Mouse (Mus musculus) midbrain, embryonic 11.5 days (tissue): ENCODE measurements at regions not wholly inside any gene's neighbourhood (a gene's known extent, or its start where the extent isn't known, plus 50 kb on each side); places are given as distances from the start of the nearest gene placed in this dataset.

Experiments
- ATAC-seq: fragments of 200-750 bp; cut with Nextera tagmentation; 2 replicates; pipeline ENCODE4 v1.8.0; 2017; ENCODE audit warnings: moderate TSS enrichment, moderate library complexity; ENCODE audit not compliant: low FRiP score
- DNase-seq: peaks from one replicate; pipeline ENCODE4 v3.0.0; 2015; ENCODE audit warnings: low spot score; ENCODE audit errors: missing footprints
- H3K27ac ChIP-seq: fragments of 300-500 bp; sonication (generic); 2 replicates; pipeline ENCODE4 v1.5.1; 2014; ENCODE audit warnings: low read depth, low read length
- H3K27me3 ChIP-seq: fragments of 300-500 bp; sonication (generic); 2 replicates; pipeline ENCODE4 v1.6.1; 2014; ENCODE audit warnings: mild to moderate bottlenecking, low read length, moderate library complexity, mixed read lengths; ENCODE audit not compliant: control insufficient read depth, insufficient read depth
- H3K36me3 ChIP-seq: fragments of 300-500 bp; sonication (generic); 2 replicates; pipeline ENCODE4 v1.6.1; 2014; ENCODE audit warnings: mild to moderate bottlenecking, low read length, moderate library complexity, mixed read lengths; ENCODE audit not compliant: control insufficient read depth, insufficient read depth
- H3K4me1 ChIP-seq: fragments of 300-500 bp; sonication (generic); 2 replicates; pipeline ENCODE4 v1.6.1; 2014; ENCODE audit warnings: low read length; ENCODE audit not compliant: control insufficient read depth, insufficient read depth
- H3K4me2 ChIP-seq: fragments of 300-500 bp; sonication (generic); 2 replicates; pipeline ENCODE4 v1.6.1; 2014; ENCODE audit warnings: mild to moderate bottlenecking, moderate library complexity
- H3K4me3 ChIP-seq: fragments of 300-500 bp; sonication (generic); 2 replicates; pipeline ENCODE4 v1.5.1; 2014; ENCODE audit warnings: low read depth, low read length
- H3K9ac ChIP-seq: fragments of 300-500 bp; sonication (generic); 2 replicates; pipeline ENCODE4 v1.6.1; 2014; ENCODE audit warnings: low read length
- H3K9me3 ChIP-seq: fragments of 300-500 bp; sonication (generic); 2 replicates; pipeline ENCODE4 v1.6.1; 2016; ENCODE audit warnings: low read length; ENCODE audit not compliant: control insufficient read depth
- WGBS: fragments of 180-500 bp; shearing (Covaris S2); extraction: QIAGEN DNeasy Blood & Tissue Kit; methylation state at CpG from one replicate; pipeline ENCODE4 v1.1.7; 2014; 5-methylcytosine and 5-hydroxymethylcytosine counted together

DNA sequence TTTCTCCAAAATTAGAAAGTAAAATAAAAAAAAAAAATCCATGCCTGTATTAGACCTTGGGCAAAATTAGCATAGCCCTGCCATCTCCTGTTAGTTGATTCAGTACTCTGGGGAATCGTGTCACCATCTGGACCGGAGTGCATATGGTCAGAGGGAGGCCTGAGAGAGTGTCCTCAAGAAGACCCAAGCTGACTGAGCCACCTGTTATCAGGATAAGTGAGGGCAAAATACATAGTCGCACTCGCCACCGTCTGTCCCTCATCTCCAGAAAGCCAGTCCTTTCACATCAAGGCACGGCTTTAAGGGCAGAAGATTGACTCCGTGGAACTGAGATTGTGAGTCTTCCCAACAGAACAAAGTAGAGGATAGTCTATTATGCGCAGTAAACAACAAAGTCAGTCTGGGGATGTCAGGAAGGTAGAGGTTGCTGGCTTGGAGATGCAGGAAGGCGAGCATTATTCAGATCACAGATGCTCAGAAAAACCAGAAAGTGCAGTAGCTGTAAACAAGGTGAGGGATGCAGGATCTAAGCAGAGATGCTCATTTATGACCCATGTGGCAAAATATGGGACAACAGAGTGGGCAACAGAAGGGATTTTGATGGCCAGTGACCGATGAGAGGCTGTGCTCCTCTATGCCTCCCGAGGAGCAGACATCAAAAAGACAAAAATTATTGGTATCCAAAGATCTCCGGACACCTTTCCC, 88.8 kb upstream of the Trhde start:
- Histone ChIP-seq H3K9me3 (no peaks in the 10 kb centered on the region), H3K9ac (no peak overlapping the region), H3K4me1 (no peaks in the 10 kb centered on the region), H3K4me3 (no peak overlapping the region), H3K36me3 (no peaks in the 10 kb centered on the region), H3K4me2 (no peak overlapping the region), H3K27me3 (no peaks in the 10 kb centered on the region), H3K27ac (no peak overlapping the region)
- WGBS, result 83% methylated on average over 12 of the region's 12 CpGs
- peak; percentile 51 for DNase-seq
- ATAC-seq, result 0 out of 2 replicates have a peak, but pooled peaks have one; percentile 52

DNA sequence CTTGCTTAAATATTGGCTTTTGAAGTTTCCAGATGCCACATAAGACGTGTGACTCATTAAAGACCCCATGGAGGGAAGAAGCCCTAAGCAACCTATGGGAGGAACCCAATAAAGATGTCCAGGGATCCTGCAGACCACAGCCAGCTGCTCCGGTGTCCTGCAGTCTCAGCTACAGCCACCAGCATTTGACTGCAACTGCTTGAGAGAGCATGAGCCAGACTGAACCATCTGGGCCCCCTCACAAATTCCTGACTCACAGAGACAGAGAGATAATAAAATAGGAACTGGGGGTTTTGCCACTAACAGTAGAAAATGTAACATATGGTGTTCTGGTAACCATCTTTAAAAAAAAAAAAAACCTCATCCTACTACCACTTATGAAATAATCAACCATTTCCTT, 69.1 kb upstream of the Trhde start:
- no peak overlapping the region for H3K4me2 ChIP-seq
- no peaks in the 10 kb centered on the region for H3K36me3 ChIP-seq
- H3K9ac ChIP-seq, result no peak overlapping the region
- ATAC-seq (no peak), DNase-seq (no peak)
- H3K4me3 ChIP-seq, result no peak overlapping the region
- H3K9me3 ChIP-seq, result no peaks in the 10 kb centered on the region
- no peak overlapping the region for H3K27ac ChIP-seq
- 75% methylated on average over 2 of the region's 2 CpGs for WGBS
- no peaks in the 10 kb centered on the region for H3K4me1 ChIP-seq
- no peaks in the 10 kb centered on the region for H3K27me3 ChIP-seq

DNA sequence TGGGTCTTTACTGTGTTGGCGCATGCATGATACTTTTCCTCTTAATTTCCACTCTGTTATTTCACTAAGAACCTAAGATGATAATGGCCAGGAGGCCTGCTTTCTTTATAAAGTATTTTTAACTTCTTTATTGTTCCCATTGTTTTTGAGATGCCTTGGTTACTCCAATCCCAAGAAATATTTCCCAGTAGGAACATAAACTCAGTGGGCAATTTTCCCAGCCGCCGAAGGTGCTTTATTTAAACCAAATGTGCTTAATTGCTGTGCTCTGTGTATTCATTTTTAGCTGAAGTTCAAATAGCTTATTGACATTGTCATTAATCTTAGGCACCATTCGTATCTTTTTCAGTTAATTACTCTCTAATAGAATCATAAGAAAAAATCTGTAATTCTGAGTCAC, 55.1 kb upstream of the Trhde start:
- Histone ChIP-seq H3K36me3 (no peaks in the 10 kb centered on the region), H3K4me3 (no peak overlapping the region)
- 87% methylated on average over 4 of the region's 4 CpGs for WGBS

DNA sequence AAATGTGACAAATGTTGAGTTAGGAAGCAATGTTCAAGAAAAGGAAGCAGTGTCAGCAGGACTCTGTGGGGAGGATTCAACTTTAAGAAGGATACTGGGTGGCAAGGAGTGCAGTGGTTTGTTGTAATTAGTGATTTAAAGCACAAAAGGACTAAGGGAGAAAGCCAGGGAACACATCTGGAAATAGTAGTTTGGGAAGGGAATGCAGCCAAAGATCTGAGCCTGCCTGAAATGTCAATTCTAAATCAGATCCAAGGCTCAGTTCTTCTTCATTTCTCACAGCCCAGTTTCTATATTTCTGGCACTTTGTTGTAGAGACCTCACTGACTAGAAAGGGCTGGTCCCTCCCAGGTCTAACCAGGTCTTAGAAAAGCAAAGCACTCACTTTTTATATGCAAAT, 50.6 kb upstream of the Trhde start:
- Histone ChIP-seq H3K4me1 (no peaks in the 10 kb centered on the region), H3K36me3 (no peaks in the 10 kb centered on the region), H3K4me3 (no peak overlapping the region), H3K9me3 (no peaks in the 10 kb centered on the region), H3K9ac (no peak overlapping the region), H3K4me2 (no peak overlapping the region), H3K27ac (no peak overlapping the region), H3K27me3 (no peaks in the 10 kb centered on the region)
- no peak for DNase-seq
- ATAC-seq, result no peak

More for the DNA sequence above, 55.1 kb upstream of the Trhde start:
- no peak overlapping the region for H3K9ac ChIP-seq
- no peaks in the 10 kb centered on the region for H3K27me3 ChIP-seq
- ATAC-seq, result no peak
- DNase-seq, result no peak
- H3K4me1 ChIP-seq, result no peaks in the 10 kb centered on the region
- H3K9me3 ChIP-seq, result no peaks in the 10 kb centered on the region
- H3K27ac ChIP-seq, result no peak overlapping the region
- H3K4me2 ChIP-seq, result no peak overlapping the region
